Mouse (Mus musculus) liver, adult 2 months (tissue): ENCODE data around the gene Scnn1a.

Source experiments
- CTCF ChIP-seq: fragments of 200-500 bp; IDR thresholded peaks from 2 replicates; pipeline ENCODE4 v1.5.1; 2011; ENCODE audit warnings: low read depth, low read length, control low read depth
- POLR2A ChIP-seq: fragments of 200-500 bp; IDR thresholded peaks from 2 replicates; pipeline ENCODE4 v1.6.1; 2011; ENCODE audit warnings: low read length, control low read depth; ENCODE audit not compliant: insufficient read depth; ENCODE audit errors: extremely low read depth

DNA sequence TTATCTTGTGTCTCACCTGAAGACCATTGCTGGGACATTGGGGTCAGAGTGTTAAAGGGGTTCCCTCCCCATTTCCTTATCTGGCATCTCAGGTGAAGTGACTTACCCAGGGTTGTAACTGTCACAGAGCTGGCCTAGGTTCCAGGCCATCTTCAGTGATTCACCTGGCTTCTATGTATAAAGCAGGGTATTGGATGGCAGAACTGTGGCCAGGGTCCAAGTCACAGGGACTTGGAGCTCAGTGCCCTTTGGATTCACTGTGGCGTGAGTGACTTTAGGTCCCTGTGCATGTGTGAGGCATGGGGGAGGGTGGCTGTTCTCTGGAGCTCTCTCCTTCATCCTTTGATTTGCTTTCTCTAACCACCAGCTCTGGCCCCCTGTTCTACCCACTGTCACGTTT, 25.6 kb downstream of the Scnn1a start:
- TF ChIP-seq POLR2A = no peak
- no peak for TF ChIP-seq CTCF
